Mouse (Mus musculus): Measurements from ENCODE around the gene Rexo1.

DNA sequence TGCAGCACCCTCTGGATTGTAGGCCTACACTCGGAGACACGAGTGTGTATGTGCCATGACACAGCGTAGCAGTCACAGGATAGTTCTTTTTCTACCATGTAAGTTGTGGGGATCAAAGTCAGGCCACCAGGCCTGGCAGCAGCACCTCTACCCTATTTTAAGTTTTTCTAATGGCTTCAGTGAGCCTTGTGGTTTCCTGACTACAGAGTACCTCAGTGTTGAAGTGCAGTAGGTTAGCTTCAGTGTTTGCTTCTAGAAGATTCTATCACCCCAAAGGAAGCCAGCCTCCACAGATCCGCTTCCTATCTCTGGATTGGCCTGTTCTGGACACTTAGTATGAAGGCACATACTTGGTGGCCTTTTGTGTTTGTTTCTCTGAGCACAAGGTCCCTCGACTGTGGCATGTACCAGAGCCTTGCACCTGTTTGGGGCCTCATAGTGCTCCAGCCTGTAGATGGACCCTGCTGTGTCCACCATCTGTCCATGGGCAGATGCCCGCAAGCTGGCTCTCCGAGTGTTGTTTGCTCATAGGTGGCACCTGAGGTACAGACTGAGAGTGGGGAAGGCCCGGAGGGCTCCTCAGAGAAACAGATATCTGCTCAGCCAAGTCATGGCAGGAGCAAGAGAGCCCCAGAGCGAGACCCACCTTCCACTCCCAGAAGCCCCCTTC is 48.9 kb upstream of the Rexo1 start:
- TF ChIP-seq CTCF (IDR thresholded peaks at IDR 0.05; ENCODE audit: low read depth, low read length) (no peak), GATA1 (IDR thresholded peaks at IDR 0.05; ENCODE audit: borderline replicate concordance, low read length) (no peak)

Measured in G1E (cell line).